8 mouse cellular contexts compared by ENCODE assay signal in the genomic region with DNA sequence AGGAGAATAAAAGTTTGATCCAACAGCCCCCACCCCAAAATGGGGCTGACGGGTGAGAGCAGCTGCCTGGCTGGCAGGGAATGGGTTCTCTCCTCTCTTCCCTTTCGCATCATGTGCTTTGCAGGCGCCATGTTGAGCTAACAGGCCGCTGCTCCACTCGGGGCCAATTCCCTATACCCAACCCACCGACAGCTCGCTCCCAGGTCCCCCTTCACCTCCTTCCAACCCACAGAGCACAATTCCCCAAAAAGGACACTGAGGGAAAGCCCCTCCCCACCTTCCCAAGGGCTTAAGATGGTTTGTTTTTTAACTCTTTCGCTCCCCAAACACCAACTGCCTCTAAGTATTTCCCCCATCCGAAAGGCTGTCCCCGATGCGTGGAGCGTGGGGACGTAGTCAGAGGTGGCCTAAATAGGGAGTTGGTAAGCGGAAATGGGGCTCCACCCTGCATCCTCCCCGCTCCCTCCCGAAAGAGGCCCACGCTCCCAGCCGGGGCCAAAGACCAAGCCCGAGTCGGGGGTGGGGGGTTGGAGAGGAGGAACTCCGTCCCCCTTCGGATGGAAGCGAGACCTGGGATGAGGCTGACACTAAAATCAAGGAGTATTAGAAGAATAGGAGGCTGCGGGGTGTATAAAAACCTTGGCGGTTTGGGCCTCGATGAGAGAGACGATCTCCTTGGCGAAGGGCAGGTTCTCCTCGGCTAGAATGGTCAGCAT. TPM values are rescaled to one million over a fixed set of nuclear protein-coding genes. Genes with fewer than 3 reads are reported as not detected.
DNase-seq lines count a peak whose midpoint lies in the region; ATAC-seq and TF ChIP-seq lines count a peak whose summit lies in the region.

No protein-coding gene starts in this region.

- peak overlapping the region; percentile 81 for H3K27ac ChIP-seq in MEL (ENCODE audit: control insufficient read depth, low read depth, low read length)
- peak overlapping the region; percentile 90 for H3K27ac ChIP-seq in hindbrain, embryonic 11.5 days (ENCODE audit: low read depth, low read length)

- no peak for TF ChIP-seq RAD21 in MEL (IDR thresholded peaks at IDR 0.05; ENCODE audit: low read depth, low read length)

- under 1% methylated on average over 28 of the region's 29 CpGs for WGBS in hindbrain, embryonic 11.5 days

- H3K27me3 ChIP-seq in MEL (ENCODE audit: control insufficient read depth in 1 of 2, insufficient read depth in 2 of 2, low read length in 2 of 2): no peaks in the 10 kb centered on the region
- H3K27me3 ChIP-seq in hindbrain, embryonic 11.5 days (ENCODE audit: control insufficient read depth, insufficient read depth, low read length): no peaks in the 10 kb centered on the region

- H3K9ac ChIP-seq in MEL (ENCODE audit: control insufficient read depth, low read depth, low read length, poor library complexity, severe bottlenecking): peak overlapping the region; percentile 96
- H3K9ac ChIP-seq in hindbrain, embryonic 11.5 days (ENCODE audit: low read depth, low read length): peak overlapping the region; percentile 97

- no peak for TF ChIP-seq POLR2A in MEL (IDR thresholded peaks at IDR 0.05; ENCODE audit: control insufficient read depth in 1 of 2, insufficient read depth in 1 of 2, low read depth in 1 of 2, low read length in 2 of 2, poor library complexity in 1 of 2)

- peaks cover 7 to 22% of the 10 kb centered on the region in 2 experiments for H3K36me3 ChIP-seq in MEL (ENCODE audit: control insufficient read depth in 1 of 2, insufficient read depth in 2 of 2, low read length in 2 of 2)
- no peaks in the 10 kb centered on the region for H3K36me3 ChIP-seq in hindbrain, embryonic 11.5 days (ENCODE audit: control insufficient read depth, insufficient read depth, low read length)

- ATAC-seq in hindbrain, embryonic 11.5 days (ENCODE audit: low FRiP score): peak; percentile 7; the same call in 1 of the 2 replicates

- H3K4me2 ChIP-seq in hindbrain, embryonic 11.5 days (replicated peaks; ENCODE audit: low read depth, low read length): peak overlapping the region; percentile 81

- TF ChIP-seq EP300 in MEL (IDR thresholded peaks at IDR 0.05; ENCODE audit: low read depth in 1 of 2, low read length in 2 of 2): no peak; a peak in 1 of 4 replicates

- H3K4me1 ChIP-seq in MEL (ENCODE audit: control insufficient read depth in 1 of 2, insufficient read depth in 2 of 2, low read length in 2 of 2): peaks cover 10 to 15% of the 10 kb centered on the region in 2 experiments
- peaks cover 2% of the 10 kb centered on the region; the same call in 1 of the 2 replicates for H3K4me1 ChIP-seq in hindbrain, embryonic 11.5 days (replicated peaks; ENCODE audit: control insufficient read depth, insufficient read depth, low read length)

- no peaks in the 10 kb centered on the region for H3K9me3 ChIP-seq in MEL (replicated peaks; ENCODE audit: insufficient read depth, low read length)
- no peaks in the 10 kb centered on the region for H3K9me3 ChIP-seq in hindbrain, embryonic 11.5 days (ENCODE audit: control insufficient read depth, low read length)

- peak; percentile 71 for DNase-seq in MEL (ENCODE audit: low read depth, low spot score)
- peak; percentile 68 for DNase-seq in cerebellum, adult 9-10 months
- peak; percentile 30 to 59 for DNase-seq in frontal cortex, adult 2 months (ENCODE audit: extremely low spot score in 1 of 2, low spot score in 1 of 2)
- peak; percentile 67 for DNase-seq in hindbrain, embryonic 11.5 days (ENCODE audit: low spot score)
- peak; percentile 62 to 70 for DNase-seq in layer of hippocampus, postnatal 10 days (ENCODE audit: low spot score in 2 of 2)
- peak; percentile 64 for DNase-seq in lung, postnatal 10 days
- DNase-seq in ovary, postnatal 36 days (ENCODE audit: low spot score): peak; percentile 57
- peak; percentile 75 for DNase-seq in thymus, postnatal 14 days

- no peak for TF ChIP-seq CTCF in MEL (IDR thresholded peaks at IDR 0.05 in 2 of 3, conservative IDR thresholded peaks at IDR 0.05 in 1 of 3; ENCODE audit: control insufficient read depth in 1 of 3, insufficient read depth in 1 of 3, low read depth in 2 of 3, low read length in 3 of 3, poor library complexity in 1 of 3, severe bottlenecking in 1 of 3)

- peak overlapping the region; percentile 97 to 100 for H3K4me3 ChIP-seq in MEL (ENCODE audit: control insufficient read depth in 1 of 2, insufficient read depth in 1 of 2, low read depth in 2 of 2, low read length in 2 of 2)
- peak overlapping the region; percentile 96 for H3K4me3 ChIP-seq in hindbrain, embryonic 11.5 days (ENCODE audit: low read depth, low read length)

- peaks cover 35% of the 10 kb centered on the region for H3K79me2 ChIP-seq in MEL (ENCODE audit: control insufficient read depth, insufficient read depth, low read length, poor library complexity)

TF ChIP-seq in MEL, 35 proteins besides CTCF, POLR2A, EP300 and RAD21 (continues in another document):
- TF ChIP-seq MXI1 (IDR thresholded peaks at IDR 0.05; ENCODE audit: low read depth, low read length) (peak; percentile 81), POLR2AphosphoS5 (IDR thresholded peaks at IDR 0.05; ENCODE audit: borderline replicate concordance, low read depth, low read length) (no peak), CHD2 (IDR thresholded peaks at IDR 0.05; ENCODE audit: low read length) (no peak), ZKSCAN1 (IDR thresholded peaks at IDR 0.05; ENCODE audit: low read depth, low read length) (no peak), HCFC1 (IDR thresholded peaks at IDR 0.05; ENCODE audit: low read depth, low read length) (peak; percentile 19; the same call in 1 of the 2 replicates), JUND (IDR thresholded peaks at IDR 0.05; ENCODE audit: low read depth, low read length) (no peak), TAL1 (IDR thresholded peaks at IDR 0.05; ENCODE audit: low read length) (no peak), SMC3 (IDR thresholded peaks at IDR 0.05; ENCODE audit: low read depth, low read length) (no peak), RCOR1 (IDR thresholded peaks at IDR 0.05; ENCODE audit: low read depth, low read length) (no peak; the same call in 1 of the 2 replicates), MYB (IDR thresholded peaks at IDR 0.05; ENCODE audit: low read depth, low read length) (no peak), USF1 (IDR thresholded peaks at IDR 0.05; ENCODE audit: low read depth, low read length) (0 out of 2 replicates have a peak, but pooled peaks have one; percentile 47), POLR2AphosphoS2 (IDR thresholded peaks at IDR 0.05; ENCODE audit: low read length) (0 out of 2 replicates have a peak, but pooled peaks have one; percentile 34), ZMIZ1 (IDR thresholded peaks at IDR 0.05; ENCODE audit: low read depth, low read length) (no peak), GATA1 (IDR thresholded peaks at IDR 0.05; ENCODE audit: low read depth, low read length) (no peak), ELF1 (IDR thresholded peaks at IDR 0.05; ENCODE audit: low read depth, low read length) (no peak), ETS1 (IDR thresholded peaks at IDR 0.05; ENCODE audit: low read depth, low read length) (0 out of 2 replicates have a peak, but pooled peaks have one; percentile 11), USF2 (IDR thresholded peaks at IDR 0.05; ENCODE audit: borderline replicate concordance in 1 of 2, insufficient read depth in 1 of 2, low read depth in 1 of 2, low read length in 2 of 2) (no peak), NRF1 (IDR thresholded peaks at IDR 0.05; ENCODE audit: insufficient read depth, low read depth, low read length, poor library complexity, severe bottlenecking) (no peak), NELFE (IDR thresholded peaks at IDR 0.05; ENCODE audit: low read depth, low read length) (peak; percentile 40), SIN3A (IDR thresholded peaks at IDR 0.05; ENCODE audit: low read length) (no peak; the same call in none of the 2 replicates), GABPA (IDR thresholded peaks at IDR 0.05; ENCODE audit: low read depth, low read length) (no peak), TBP (IDR thresholded peaks at IDR 0.05; ENCODE audit: low read depth, low read length) (no peak), MAFK (IDR thresholded peaks at IDR 0.05; ENCODE audit: borderline replicate concordance, low read depth, low read length) (no peak), ZNF384 (IDR thresholded peaks at IDR 0.05; ENCODE audit: low read depth, low read length) (no peak), TCF12 (IDR thresholded peaks at IDR 0.05; ENCODE audit: low read depth, low read length) (no peak), MAX (IDR thresholded peaks at IDR 0.05; ENCODE audit: low read length) (peak; percentile 65), MYC (IDR thresholded peaks at IDR 0.05; ENCODE audit: low read depth, low read length) (peak; percentile 77), KAT2A (conservative IDR thresholded peaks at IDR 0.05; ENCODE audit: low read depth, low read length) (no peak), UBTF (IDR thresholded peaks at IDR 0.05; ENCODE audit: borderline replicate concordance, insufficient read depth, low read depth, low read length) (no peak), MEF2A (IDR thresholded peaks at IDR 0.05; ENCODE audit: extremely low read depth, insufficient replicate concordance, low read depth, low read length, poor library complexity, severe bottlenecking) (no peak), BHLHE40 (IDR thresholded peaks at IDR 0.05; ENCODE audit: borderline replicate concordance, low read depth, low read length) (no peak), E2F4 (IDR thresholded peaks at IDR 0.05; ENCODE audit: borderline replicate concordance, low read depth, low read length) (0 out of 2 replicates have a peak, but pooled peaks have one; percentile 36), MAZ (IDR thresholded peaks at IDR 0.05; ENCODE audit: low read depth, low read length) (0 out of 2 replicates have a peak, but pooled peaks have one; percentile 26)

RNA-seq across cellular contexts. Expression of gene Pcf11, which starts 0.8 kb away (rescaled TPM):
- total RNA-seq in MEL (2012; rRNA removed): 24.7 and 25.6 TPM in 2 replicates
- polyA plus RNA-seq in MEL (2012; ENCODE audit: insufficient read depth in 1 of 2, insufficient read length in 2 of 2, low read depth in 1 of 2, low replicate concordance in 2 of 2, missing spikeins in 1 of 2): 10 to 100 TPM; 34.0 to 60.3 TPM
- 31.5 and 38.1 TPM in 2 replicates for polyA plus RNA-seq in frontal cortex, adult 2 months (2012; rRNA removed)
- 18.4 and 23.6 TPM in 2 replicates for polyA plus RNA-seq in hindbrain, embryonic 11.5 days (2014; fragmentation: Nextera tagmentation; extraction: Ambion mirVana)
- total RNA-seq in layer of hippocampus, postnatal 10 days (2021): 10 to 100 TPM; 41.8 to 45.5 TPM

RNA-seq across cellular contexts. Expression of gene Ankrd42, which starts 32.0 kb away (rescaled TPM):
- total RNA-seq in MEL (2012; rRNA removed): 0.75 and 1.1 TPM in 2 replicates
- 1 to 10 TPM in 1 of 2 experiments, not detected in 1; 1.4 TPM for polyA plus RNA-seq in MEL (2012; ENCODE audit: insufficient read depth in 1 of 2, insufficient read length in 2 of 2, low read depth in 1 of 2, low replicate concordance in 2 of 2, missing spikeins in 1 of 2)
- polyA plus RNA-seq in frontal cortex, adult 2 months (2012; rRNA removed): 10.8 and 11.2 TPM in 2 replicates
- polyA plus RNA-seq in hindbrain, embryonic 11.5 days (2014; fragmentation: Nextera tagmentation; extraction: Ambion mirVana): 11.3 and 13.8 TPM in 2 replicates
- 10 to 100 TPM; 26.4 to 26.6 TPM for total RNA-seq in layer of hippocampus, postnatal 10 days (2021)

Comparison
In these comparisons a context has a peak if more than half of its experiments do, and no peak if none do; other contexts are left out.
1. Peak in every context shown above with its lines: DNase-seq, ATAC-seq, H3K4me3 ChIP-seq and H3K27ac ChIP-seq.